In the genomic region with DNA sequence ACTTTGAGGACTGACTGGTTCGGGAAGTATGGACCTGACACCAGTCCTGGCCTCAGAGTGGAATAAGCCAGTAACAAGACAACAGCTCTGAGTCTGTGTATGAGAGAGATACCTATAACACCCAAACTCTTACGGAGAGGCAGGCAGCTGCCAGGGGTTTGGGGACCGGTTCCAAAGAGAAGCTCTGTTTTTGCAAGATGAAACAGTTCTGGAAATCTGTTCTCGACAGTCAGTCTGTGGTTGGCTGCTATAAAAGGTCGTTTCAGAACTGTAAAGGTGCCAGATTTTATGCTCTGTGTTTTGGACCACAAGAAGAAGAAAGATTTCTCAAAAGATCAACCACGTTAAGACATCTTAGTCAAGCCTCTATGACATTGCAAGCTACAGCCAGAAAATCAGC, we compare ENCODE assay signal across 27 mouse cellular contexts. TPM values are rescaled to one million over a fixed set of nuclear protein-coding genes. Genes with fewer than 3 reads are reported as not detected.
DNase-seq lines count a peak whose midpoint lies in the region; ATAC-seq and TF ChIP-seq lines count a peak whose summit lies in the region.
"Had no signal": no experiment of that assay in that cellular context is flagged by ENCODE, and none has a peak within 500 bp of the region (broad histone marks: within the 10 kb centered on the region; RNA-seq: fewer than 3 reads in every experiment).

No protein-coding gene starts in this region.

- no peaks in the 10 kb centered on the region for H3K36me3 ChIP-seq in heart, postnatal 0 days (replicated peaks; ENCODE audit: control insufficient read depth, insufficient read depth, low read length)
- H3K36me3 ChIP-seq in midbrain, embryonic 13.5 days, result no peaks in the 10 kb centered on the region
- H3K36me3 ChIP-seq in midbrain, embryonic 15.5 days (replicated peaks), result no peaks in the 10 kb centered on the region
- H3K36me3 ChIP-seq: forebrain, embryonic 12.5 days; liver, embryonic 15.5 days had no signal

- intact Hi-C loops in gastrocnemius, adult 2 months (cut with DNase I), result no loop called here

- 0 out of 2 replicates have a peak overlapping the region, but pooled peaks have one; percentile 17 for H3K4me3 ChIP-seq in gastrocnemius, adult 2 months
- H3K4me3 ChIP-seq in heart, postnatal 0 days (ENCODE audit: low read depth, low read length), result no peak overlapping the region
- no peak overlapping the region for H3K4me3 ChIP-seq in midbrain, embryonic 13.5 days (replicated peaks)
- no peak overlapping the region for H3K4me3 ChIP-seq in midbrain, embryonic 15.5 days
- H3K4me3 ChIP-seq: erythroblast, embryonic 14.5 days; liver, embryonic 15.5 days had no signal

- H3K9ac ChIP-seq in heart, postnatal 0 days (replicated peaks; ENCODE audit: low read depth, low read length), result no peak overlapping the region
- no peak overlapping the region for H3K9ac ChIP-seq in midbrain, embryonic 13.5 days (replicated peaks)
- no peak overlapping the region for H3K9ac ChIP-seq in midbrain, embryonic 15.5 days
- H3K9ac ChIP-seq: liver, embryonic 15.5 days had no signal

- no peaks in the 10 kb centered on the region for H3K9me3 ChIP-seq in heart, postnatal 0 days (replicated peaks; ENCODE audit: control insufficient read depth, low read length)
- no peaks in the 10 kb centered on the region for H3K9me3 ChIP-seq in midbrain, embryonic 13.5 days
- no peaks in the 10 kb centered on the region for H3K9me3 ChIP-seq in midbrain, embryonic 15.5 days
- H3K9me3 ChIP-seq: forebrain, embryonic 12.5 days; liver, embryonic 15.5 days had no signal

- peak overlapping the region; percentile 56 for H3K27ac ChIP-seq in gastrocnemius, adult 2 months
- H3K27ac ChIP-seq in heart, postnatal 0 days (ENCODE audit: low read depth), result 0 out of 2 replicates have a peak overlapping the region, but pooled peaks have one; percentile 25
- H3K27ac ChIP-seq in midbrain, embryonic 13.5 days, result peak overlapping the region; percentile 60; the same call in 1 of the 2 replicates
- no peak overlapping the region for H3K27ac ChIP-seq in midbrain, embryonic 15.5 days
- H3K27ac ChIP-seq: forebrain, embryonic 12.5 days; liver, embryonic 15.5 days had no signal

- DNase-seq in gastrocnemius, adult 2 months, result no peak
- no peak for DNase-seq in gastrocnemius, adult 8-10 months (ENCODE audit: low spot score in 2 of 2)
- no peak for DNase-seq in heart, postnatal 0 days (ENCODE audit: low spot score)
- DNase-seq in heart, adult 8-10 months (ENCODE audit: low spot score), result no peak
- no peak for DNase-seq in urinary bladder, postnatal 36 days (ENCODE audit: low spot score in 2 of 2)
- DNase-seq: adrenal gland, postnatal 10 days; cerebellum, adult 11-12 months; cerebellum, adult 9-11 months; embryo, embryonic 11 days; gastrocnemius, postnatal 25 days; heart, adult 18-20 months; kidney, adult 9 months; kidney, postnatal 10 days; layer of hippocampus, postnatal 36 days; left cerebral cortex, postnatal 4 days; lung, embryonic 14.5 days; midbrain, embryonic 14.5 days; thymus, postnatal 4 days had no signal

- H3K4me2 ChIP-seq in heart, postnatal 0 days (ENCODE audit: low read depth, low read length), result no peak overlapping the region
- no peak overlapping the region for H3K4me2 ChIP-seq in midbrain, embryonic 13.5 days (replicated peaks)
- H3K4me2 ChIP-seq in midbrain, embryonic 15.5 days, result no peak overlapping the region
- H3K4me2 ChIP-seq: liver, embryonic 15.5 days had no signal

- ATAC-seq in heart, postnatal 0 days (ENCODE audit: insufficient read depth, low read depth), result no peak
- ATAC-seq in midbrain, embryonic 13.5 days, result no peak
- no peak for ATAC-seq in midbrain, embryonic 15.5 days (replicated peaks)
- ATAC-seq: intestine, postnatal 0 days; Patski had no signal

- no peak for TF ChIP-seq CTCF in gastrocnemius, adult 2 months (IDR thresholded peaks at IDR 0.05)
- no peak for TF ChIP-seq CTCF in heart, postnatal 0 days (IDR thresholded peaks at IDR 0.05; ENCODE audit: low read depth)

- WGBS in heart, postnatal 0 days, result 63% methylated on average over 6 of the region's 6 CpGs
- WGBS in midbrain, embryonic 13.5 days, result 69% methylated on average over 6 of the region's 6 CpGs
- 59% methylated on average over 6 of the region's 6 CpGs for WGBS in midbrain, embryonic 15.5 days

- no peak for TF ChIP-seq EP300 in heart, postnatal 0 days (IDR thresholded peaks at IDR 0.05; ENCODE audit: low read depth)

- H3K27me3 ChIP-seq in heart, postnatal 0 days (ENCODE audit: control insufficient read depth, insufficient read depth, low read length), result 0 out of 2 replicates have a peak, but pooled peaks cover 11% of the 10 kb centered on the region
- peaks cover 18% of the 10 kb centered on the region for H3K27me3 ChIP-seq in midbrain, embryonic 13.5 days
- H3K27me3 ChIP-seq in midbrain, embryonic 15.5 days (replicated peaks), result no peaks in the 10 kb centered on the region

- peaks cover 42% of the 10 kb centered on the region for H3K4me1 ChIP-seq in heart, postnatal 0 days (ENCODE audit: control insufficient read depth, insufficient read depth)
- peaks cover 45% of the 10 kb centered on the region for H3K4me1 ChIP-seq in midbrain, embryonic 13.5 days (replicated peaks)
- peaks cover 24% of the 10 kb centered on the region for H3K4me1 ChIP-seq in midbrain, embryonic 15.5 days
- H3K4me1 ChIP-seq: liver, embryonic 15.5 days had no signal

RNA-seq across cellular contexts. Expression of gene Meox1, which starts 5.4 kb away (rescaled TPM):
- total RNA-seq in gastrocnemius, adult 2 months (2021), result 1 to 10 TPM; 1.1 to 4.7 TPM
- 1 to 10 TPM; 1.1 to 2.4 (median 1.8) TPM for total RNA-seq in gastrocnemius, adult 8-10 months (2022)
- total RNA-seq in heart, postnatal 0 days (2014; rRNA removed; ENCODE audit: low replicate concordance), result 12.5 and 15.0 TPM in 2 replicates
- 10.9 and 12.3 TPM in 2 replicates for polyA plus RNA-seq in heart, postnatal 0 days (2015; fragmentation: Nextera tagmentation; extraction: Ambion mirVana)
- total RNA-seq in heart, adult 8-10 months (2022), result 1 to 10 TPM; 3.7 to 6.6 (median 6.3) TPM
- polyA plus RNA-seq in midbrain, embryonic 13.5 days (2015; fragmentation: Nextera tagmentation; extraction: Ambion mirVana), result 0.12 and 0.13 TPM in 2 replicates
- polyA plus RNA-seq in midbrain, embryonic 15.5 days (2015; fragmentation: Nextera tagmentation; extraction: Ambion mirVana), result 0.57 and 0.75 TPM in 2 replicates
- total RNA-seq: liver, adult 2 months; MEL had no signal
- polyA plus RNA-seq: erythroblast, embryonic 14.5 days; liver, adult 2 months had no signal
